Mouse (Mus musculus) midbrain, embryonic 14.5 days (tissue): Measurements from ENCODE around the gene Pnck. TPM values are rescaled to one million over a fixed set of nuclear protein-coding genes. Genes with fewer than 3 reads are reported as not detected.

Experiments used
- ATAC-seq: fragments of 200-750 bp; cut with Nextera tagmentation; 2 replicates; pipeline ENCODE4 v1.8.0; 2017; ENCODE audit warnings: moderate number of reproducible peaks, moderate library complexity; ENCODE audit not compliant: low FRiP score, low TSS enrichment
- DNase-seq: peaks from one replicate; pipeline ENCODE4 v3.0.0-alpha.2; 2015
- H3K27ac ChIP-seq: fragments of 300-500 bp; sonication (generic); replicated peaks from 2 replicates; pipeline ENCODE4 v1.5.1; 2014; ENCODE audit warnings: mild to moderate bottlenecking, low read depth, low read length, moderate library complexity
- H3K27me3 ChIP-seq: fragments of 300-500 bp; sonication (generic); 2 replicates; pipeline ENCODE4 v1.6.1; 2014; ENCODE audit warnings: low read length, control low read depth, mixed read lengths; ENCODE audit not compliant: control insufficient read depth, insufficient read depth
- H3K36me3 ChIP-seq: fragments of 300-500 bp; sonication (generic); 2 replicates; pipeline ENCODE4 v1.6.1; 2014; ENCODE audit warnings: low read length, control low read depth; ENCODE audit not compliant: control insufficient read depth, insufficient read depth
- H3K4me1 ChIP-seq: fragments of 300-500 bp; sonication (generic); 2 replicates; pipeline ENCODE4 v1.6.1; 2014; ENCODE audit warnings: mild to moderate bottlenecking, antibody characterized with exemption, low read length, control low read depth; ENCODE audit not compliant: control insufficient read depth, insufficient read depth
- H3K4me2 ChIP-seq: fragments of 300-500 bp; sonication (generic); 2 replicates; pipeline ENCODE4 v1.6.1; 2014; ENCODE audit warnings: mild to moderate bottlenecking, low read length, moderate library complexity
- H3K4me3 ChIP-seq: fragments of 300-500 bp; sonication (generic); replicated peaks from 2 replicates; pipeline ENCODE4 v1.5.1; 2014; ENCODE audit warnings: low read depth, low read length
- H3K9ac ChIP-seq: fragments of 300-500 bp; sonication (generic); replicated peaks from 2 replicates; pipeline ENCODE4 v1.6.1; 2014; ENCODE audit warnings: mild to moderate bottlenecking, low read length, moderate library complexity
- H3K9me3 ChIP-seq: fragments of 300-500 bp; sonication (generic); 2 replicates; pipeline ENCODE4 v1.6.1; 2016; ENCODE audit warnings: low read length, control low read depth, mixed read lengths; ENCODE audit not compliant: control insufficient read depth
- WGBS: fragments of 180-500 bp; shearing (Covaris S2); extraction: QIAGEN DNeasy Blood & Tissue Kit; methylation state at CpG from one replicate; pipeline ENCODE4 v1.1.7; 2014; 5-methylcytosine and 5-hydroxymethylcytosine counted together
- polyA plus RNA-seq: library from polyadenylated mRNA; unstranded; fragments of >200 nt; fragmentation: Nextera tagmentation; extraction: Ambion mirVana; gene quantifications from 2 replicates; pipeline ENCODE4 v1.2.1, GENCODE M21; 2014

Pnck gene
- polyA plus RNA-seq, 1 experiment from 2014 or later = 138 TPM

DNA sequence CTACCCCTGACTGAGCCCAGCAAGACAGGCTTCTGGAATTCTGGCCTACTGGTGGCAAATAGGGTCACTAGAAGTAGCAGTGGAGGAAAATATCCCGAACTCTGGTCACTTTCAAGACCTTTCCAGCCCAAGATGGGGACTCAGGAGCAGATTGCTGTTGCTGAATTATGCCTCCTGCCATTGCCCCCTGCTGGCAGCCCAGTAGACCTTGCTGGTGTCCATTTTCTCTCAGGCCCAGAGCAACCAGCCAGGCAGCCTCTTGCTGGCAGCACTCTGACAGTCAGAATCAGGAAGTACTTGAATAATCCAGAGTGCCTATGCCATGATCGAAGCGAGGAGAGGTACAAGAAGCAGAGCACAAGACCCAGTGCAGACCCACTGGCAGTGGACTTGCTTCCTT lies 4.4 kb downstream of the Pnck start:
- no peak overlapping the region for H3K4me2 ChIP-seq
- 0 out of 2 replicates have a peak, but pooled peaks cover 5% of the 10 kb centered on the region for H3K4me1 ChIP-seq
- ATAC-seq = no peak
- no peak overlapping the region for H3K9ac ChIP-seq
- no peak overlapping the region for H3K4me3 ChIP-seq
- H3K27me3 ChIP-seq = no peaks in the 10 kb centered on the region
- no peaks in the 10 kb centered on the region for H3K9me3 ChIP-seq
- WGBS = 77% methylated on average over 3 of the region's 3 CpGs
- H3K27ac ChIP-seq = no peak overlapping the region
- DNase-seq = peak; percentile 39
- H3K36me3 ChIP-seq = no peaks in the 10 kb centered on the region

DNA sequence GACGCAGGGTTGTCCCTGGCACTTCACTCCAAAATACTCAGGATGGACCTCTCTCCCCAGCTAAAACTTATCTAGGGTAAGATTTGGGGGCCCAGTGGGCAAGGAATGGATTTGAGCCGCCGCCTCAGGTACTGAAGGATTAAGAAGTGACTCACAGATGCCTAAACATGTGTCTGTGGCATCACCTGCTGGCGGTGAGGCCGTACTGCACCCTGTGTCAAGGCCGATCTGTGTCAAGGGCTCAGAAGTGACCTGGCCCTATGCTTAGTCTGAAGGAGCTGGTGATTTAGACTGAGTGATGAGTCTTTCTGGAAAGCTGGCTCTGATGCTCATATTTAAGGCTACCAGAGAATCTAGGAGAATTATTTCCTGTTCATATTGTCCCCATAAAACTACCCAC lies 5.7 kb downstream of the Pnck start:
- no peak overlapping the region for H3K27ac ChIP-seq
- no peaks in the 10 kb centered on the region for H3K27me3 ChIP-seq
- H3K36me3 ChIP-seq = no peaks in the 10 kb centered on the region
- no peak overlapping the region for H3K4me2 ChIP-seq
- no peaks in the 10 kb centered on the region for H3K4me1 ChIP-seq
- no peaks in the 10 kb centered on the region for H3K9me3 ChIP-seq
- 16% methylated on average over 6 of the region's 6 CpGs for WGBS
- no peak overlapping the region for H3K9ac ChIP-seq
- H3K4me3 ChIP-seq = no peak overlapping the region
- ATAC-seq = peak; percentile 71
- DNase-seq = peak; percentile 80

GRCm38 (mm10) chrX:73653392-73653791 lies 6.5 kb downstream of the Pnck start:
- Histone ChIP-seq H3K36me3 (no peaks in the 10 kb centered on the region), H3K9me3 (no peaks in the 10 kb centered on the region), H3K27me3 (no peaks in the 10 kb centered on the region), H3K4me2 (no peak overlapping the region), H3K4me3 (no peak overlapping the region), H3K4me1 (no peaks in the 10 kb centered on the region), H3K9ac (no peak overlapping the region), H3K27ac (no peak overlapping the region)
- WGBS = 87% methylated on average over 6 of the region's 6 CpGs
- DNase-seq = no peak
- ATAC-seq = no peak

GRCm38 (mm10) chrX:73650869-73651268 lies 9.0 kb downstream of the Pnck start:
- 80% methylated on average over 3 of the region's 3 CpGs for WGBS
- Histone ChIP-seq H3K27ac (no peak overlapping the region), H3K4me1 (no peaks in the 10 kb centered on the region), H3K27me3 (no peaks in the 10 kb centered on the region), H3K4me2 (no peak overlapping the region), H3K9me3 (no peaks in the 10 kb centered on the region), H3K4me3 (no peak overlapping the region), H3K36me3 (no peaks in the 10 kb centered on the region), H3K9ac (no peak overlapping the region)
- no peak for DNase-seq
- ATAC-seq = no peak

GRCm38 (mm10) chrX:73645121-73645520 lies 14.8 kb downstream of the Pnck start:
- WGBS = 33% methylated on average over 4 of the region's 4 CpGs
- no peak for ATAC-seq
- Histone ChIP-seq H3K36me3 (no peaks in the 10 kb centered on the region), H3K4me3 (no peak overlapping the region), H3K27me3 (peaks cover 5% of the 10 kb centered on the region; the same call in 1 of the 2 replicates), H3K4me2 (no peak overlapping the region), H3K9me3 (no peaks in the 10 kb centered on the region), H3K27ac (no peak overlapping the region), H3K9ac (no peak overlapping the region), H3K4me1 (no peaks in the 10 kb centered on the region)
- DNase-seq = no peak

DNA sequence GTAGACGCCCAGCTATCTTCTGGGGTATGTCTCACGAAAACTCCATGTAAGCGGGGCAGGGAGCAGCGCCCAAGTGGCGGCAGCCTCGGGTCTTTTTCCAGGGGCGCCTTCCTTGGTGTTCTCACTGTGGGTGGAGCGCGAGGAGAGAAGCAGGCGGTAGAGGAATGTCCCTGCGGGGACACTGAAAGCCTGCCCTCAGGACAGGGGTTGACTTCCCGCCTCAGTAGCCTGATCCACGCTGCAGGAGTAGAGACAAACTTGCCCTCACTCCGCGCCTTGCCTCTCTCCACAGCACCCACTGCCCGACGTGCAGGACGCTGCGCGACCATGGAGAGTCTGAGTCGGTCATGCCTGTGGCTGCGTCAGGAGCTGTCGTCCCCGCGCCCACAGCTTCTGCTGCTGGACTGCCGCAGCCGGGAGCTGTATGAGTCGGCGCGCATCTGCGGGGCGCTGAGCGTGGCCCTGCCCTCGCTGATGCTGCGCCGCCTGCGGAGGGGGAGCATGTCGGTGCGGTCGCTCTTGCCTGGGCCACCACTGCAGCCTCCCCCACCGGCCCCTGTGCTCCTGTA lies 19.9 kb downstream of the Pnck start:
- H3K4me2 ChIP-seq = peak overlapping the region; percentile 53
- no peaks in the 10 kb centered on the region for H3K9me3 ChIP-seq
- peak overlapping the region; percentile 23 for H3K4me3 ChIP-seq
- H3K27ac ChIP-seq = no peak overlapping the region
- peak; percentile 40 for DNase-seq
- no peaks in the 10 kb centered on the region for H3K4me1 ChIP-seq
- peaks cover 18% of the 10 kb centered on the region for H3K27me3 ChIP-seq
- H3K36me3 ChIP-seq = no peaks in the 10 kb centered on the region
- ATAC-seq = 0 out of 2 replicates have a peak, but pooled peaks have one; percentile 40
- WGBS = 20% methylated on average over 41 of the region's 41 CpGs
- H3K9ac ChIP-seq = no peak overlapping the region

DNA sequence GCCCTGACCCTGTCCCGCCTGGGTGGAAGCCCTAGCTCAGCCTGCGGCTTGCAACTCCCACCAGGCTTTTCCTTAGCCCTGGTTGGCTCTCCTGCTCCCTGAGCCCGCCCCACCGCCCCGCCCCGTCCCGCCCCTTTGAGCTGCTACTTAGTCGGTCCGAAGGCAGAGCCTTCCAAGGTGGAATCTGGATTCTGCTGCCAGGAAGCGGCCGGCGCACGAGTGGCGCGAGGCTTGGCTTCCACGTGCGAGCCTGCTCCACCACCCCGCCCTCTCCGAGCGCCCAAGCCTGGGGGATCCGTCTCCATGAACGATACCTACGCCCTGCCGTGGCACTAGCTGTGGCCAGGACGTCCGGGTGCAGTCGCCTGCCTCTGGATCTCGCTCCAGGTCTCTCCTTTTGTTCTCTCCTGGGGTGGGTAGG lies 20.7 kb downstream of the Pnck start, which contains the start of gene Dusp9:
Gene Dusp9, plus strand, starts transcription at position 165 of the 421 bp plus-strand sequence.
- Histone ChIP-seq H3K27ac (no peak within 1 kb of the TSS), H3K36me3 (no peaks in the 10 kb centered on the region), H3K4me2 (peak within 1 kb of the TSS; percentile 53), H3K27me3 (peaks cover 18% of the 10 kb centered on the region), H3K9ac (no peak within 1 kb of the TSS; the same call in 1 of the 2 replicates), H3K9me3 (no peaks in the 10 kb centered on the region), H3K4me3 (peak within 1 kb of the TSS; percentile 23), H3K4me1 (no peaks in the 10 kb centered on the region)
- peak; percentile 63; the same call in 1 of the 2 replicates for ATAC-seq
- peak; percentile 51 for DNase-seq
- WGBS = 20% methylated on average over 28 of the region's 28 CpGs

DNA sequence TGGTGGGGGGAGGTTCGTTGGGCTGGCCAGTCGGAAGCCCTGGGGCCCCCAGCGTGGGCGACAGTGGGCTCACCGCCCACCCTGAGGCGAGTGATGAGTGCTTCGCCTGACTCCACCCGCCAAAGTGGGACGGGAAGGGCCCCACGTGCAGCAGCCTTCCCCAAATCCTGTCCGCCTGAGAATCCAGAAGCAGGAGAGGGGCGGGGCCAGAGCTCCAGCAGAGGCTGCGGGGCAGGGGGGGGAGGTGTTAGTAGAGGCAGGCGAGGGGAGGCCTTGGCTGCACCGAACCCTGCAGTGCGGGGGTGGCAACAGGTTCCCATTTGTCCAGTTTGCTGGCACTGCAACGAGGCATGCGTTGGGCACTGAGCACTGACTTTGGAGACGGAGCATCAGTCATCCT lies 22.5 kb downstream of the Pnck start:
- ATAC-seq (no peak), DNase-seq (peak; percentile 2)
- Histone ChIP-seq H3K9ac (no peak overlapping the region; the same call in 1 of the 2 replicates), H3K4me1 (no peaks in the 10 kb centered on the region), H3K36me3 (no peaks in the 10 kb centered on the region), H3K27me3 (peaks cover 18% of the 10 kb centered on the region), H3K4me2 (peak overlapping the region; percentile 58), H3K27ac (no peak overlapping the region), H3K9me3 (no peaks in the 10 kb centered on the region), H3K4me3 (peak overlapping the region; percentile 32)
- WGBS = 21% methylated on average over 19 of the region's 19 CpGs

GRCm38 (mm10) chrX:73635425-73635824 lies 24.5 kb downstream of the Pnck start:
- WGBS = 26% methylated on average over 17 of the region's 19 CpGs
- H3K36me3 ChIP-seq = no peaks in the 10 kb centered on the region

More at GRCm38 (mm10) chrX:73635425-73635824, 24.5 kb downstream of the Pnck start:
- H3K4me2 ChIP-seq = peak overlapping the region; percentile 39
- no peak overlapping the region for H3K27ac ChIP-seq
- ATAC-seq = no peak
- no peaks in the 10 kb centered on the region for H3K9me3 ChIP-seq
- H3K4me3 ChIP-seq = no peak overlapping the region; the same call in 1 of the 2 replicates
- no peaks in the 10 kb centered on the region for H3K4me1 ChIP-seq
- H3K9ac ChIP-seq = no peak overlapping the region
- DNase-seq = peak; percentile 44
- peaks cover 12% of the 10 kb centered on the region for H3K27me3 ChIP-seq
